Mouse (Mus musculus): ENCODE results near the gene Fam169b. TPM values are rescaled to one million over a fixed set of nuclear protein-coding genes. Genes with fewer than 3 reads are reported as not detected.

Gene Fam169b
- total RNA-seq (2021): 1.4 and 2.4 TPM in 2 replicates
- long read RNA-seq, experiment 1, partial matches to known transcripts: 0 of 3 reads
- long read RNA-seq, experiment 1, other reads (novel, unspliced or antisense): 2 of 3 reads
- long read RNA-seq, experiment 2, partial matches to known transcripts: 0 of 2 reads
- long read RNA-seq, experiment 2, other reads (novel, unspliced or antisense): 1 of 2 reads

- no peak for DNase-seq
Observed at GRCm38 (mm10) chr7:68273515-68273914, at the start of gene Fam169b. Gene Fam169b (plus strand): TSS chr7:68273839.

GRCm38 (mm10) chr7:68224006-68224405 is 49.6 kb upstream of the Fam169b start:
- no peak for DNase-seq

GRCm38 (mm10) chr7:68225427-68226054 is 48.1 kb upstream of the Fam169b start:
- DNase-seq: no peak

GRCm38 (mm10) chr7:68227021-68227420 is 46.6 kb upstream of the Fam169b start:
- no peak for DNase-seq

GRCm38 (mm10) chr7:68227621-68228020 is 46.0 kb upstream of the Fam169b start:
- no peak for DNase-seq

- no peak for DNase-seq
Observed at GRCm38 (mm10) chr7:68228491-68228890, 45.1 kb upstream of the Fam169b start.

GRCm38 (mm10) chr7:68230831-68231230 is 42.8 kb upstream of the Fam169b start:
- DNase-seq: peak; percentile 20

- DNase-seq: peak; percentile 2
Observed at GRCm38 (mm10) chr7:68232521-68232920, 41.1 kb upstream of the Fam169b start.

GRCm38 (mm10) chr7:68233619-68234223 is 39.9 kb upstream of the Fam169b start:
- DNase-seq: peak; percentile 54

GRCm38 (mm10) chr7:68236817-68237216 is 36.8 kb upstream of the Fam169b start:
- DNase-seq: no peak

GRCm38 (mm10) chr7:68239220-68239827 is 34.3 kb upstream of the Fam169b start:
- DNase-seq: no peak

GRCm38 (mm10) chr7:68241205-68241604 is 32.4 kb upstream of the Fam169b start:
- no peak for DNase-seq

- no peak for DNase-seq
Observed at GRCm38 (mm10) chr7:68245681-68246080, 28.0 kb upstream of the Fam169b start.

- no peak for DNase-seq
Observed at GRCm38 (mm10) chr7:68246249-68246648, 27.4 kb upstream of the Fam169b start.

GRCm38 (mm10) chr7:68250411-68250810 is 23.2 kb upstream of the Fam169b start:
- no peak for DNase-seq

GRCm38 (mm10) chr7:68250902-68251301 is 22.7 kb upstream of the Fam169b start:
- no peak for DNase-seq

GRCm38 (mm10) chr7:68257767-68258166 is 15.9 kb upstream of the Fam169b start:
- no peak for DNase-seq

- DNase-seq: no peak
Observed at GRCm38 (mm10) chr7:68258326-68259150, 15.1 kb upstream of the Fam169b start.

GRCm38 (mm10) chr7:68259523-68260081 is 14.0 kb upstream of the Fam169b start:
- no peak for DNase-seq

- DNase-seq: no peak
Observed at GRCm38 (mm10) chr7:68262612-68263200, 10.9 kb upstream of the Fam169b start.

- DNase-seq: no peak
Observed at GRCm38 (mm10) chr7:68263346-68264027, 10.2 kb upstream of the Fam169b start.
